Mouse (Mus musculus) ES-E14 (cell line): ENCODE measurements around the gene Chst11. TPM values are rescaled to one million over a fixed set of nuclear protein-coding genes. Genes with fewer than 3 reads are reported as not detected.

Experiments used
- DNase-seq: peaks from one replicate; pipeline ENCODE4 v3.0.0-alpha.2; 2013; ENCODE audit warnings: low read depth, low spot score
- H3K27ac ChIP-seq: 2 replicates; pipeline ENCODE4 v1.5.1; 2012; ENCODE audit warnings: low read depth, mild to moderate bottlenecking, low read length, moderate library complexity, mixed read lengths; ENCODE audit not compliant: poor library complexity, insufficient read depth, severe bottlenecking
- H3K36me3 ChIP-seq: 2 replicates; pipeline ENCODE4 v1.6.1; 2012; ENCODE audit warnings: mild to moderate bottlenecking, low read length, moderate library complexity, mixed read lengths; ENCODE audit not compliant: control insufficient read depth, poor library complexity, insufficient read depth, severe bottlenecking
- H3K4me1 ChIP-seq, 2 experiments: fragments of 150-350 bp in 1 of 2; sonication (generic) in 1 of 2; 2 replicates each; pipeline ENCODE4 v1.6.1; 2012; ENCODE audit warnings: low read length in 2 of 2, mild to moderate bottlenecking in 1 of 2, mixed read lengths in 1 of 2; ENCODE audit not compliant: control insufficient read depth in 2 of 2, insufficient read depth in 2 of 2, poor library complexity in 1 of 2
- H3K4me3 ChIP-seq, 2 experiments: fragments of 150-350 bp in 1 of 2; sonication (generic) in 1 of 2; 2 replicates each; pipeline ENCODE4 v1.5.1; 2012; ENCODE audit warnings: low read length in 2 of 2, low read depth in 1 of 2, mild to moderate bottlenecking in 1 of 2, mixed read lengths in 1 of 2; ENCODE audit not compliant: insufficient read depth in 1 of 2, poor library complexity in 1 of 2, severe bottlenecking in 1 of 2
- H3K9ac ChIP-seq: 2 replicates; pipeline ENCODE4 v1.6.1; 2012; ENCODE audit warnings: low read depth, mild to moderate bottlenecking, low read length, mixed read lengths; ENCODE audit not compliant: poor library complexity, insufficient read depth, severe bottlenecking
- H3K9me3 ChIP-seq: fragments of 150-350 bp; sonication (generic); 2 replicates; pipeline ENCODE4 v1.6.1; 2012; ENCODE audit warnings: low read depth, mild to moderate bottlenecking, low read length; ENCODE audit not compliant: control insufficient read depth, insufficient read depth
- CHD2 ChIP-seq: IDR thresholded peaks from 2 replicates; pipeline ENCODE4 v1.6.1; 2014; ENCODE audit warnings: mild to moderate bottlenecking, low read depth, low read length, inconsistent platforms
- HCFC1 ChIP-seq: IDR thresholded peaks from 2 replicates; pipeline ENCODE4 v1.6.1; 2012; ENCODE audit warnings: low read length, inconsistent platforms, borderline replicate concordance; ENCODE audit not compliant: insufficient read depth
- MAFK ChIP-seq: IDR thresholded peaks from 2 replicates; pipeline ENCODE4 v1.6.1; 2014; ENCODE audit warnings: mild to moderate bottlenecking, low read depth, low read length, inconsistent platforms; ENCODE audit not compliant: insufficient read depth
- ZC3H11A ChIP-seq: IDR thresholded peaks from 2 replicates; pipeline ENCODE4 v1.6.1; 2012; ENCODE audit warnings: low read depth, mild to moderate bottlenecking, inconsistent platforms, low read length, borderline replicate concordance
- ZNF384 ChIP-seq: IDR thresholded peaks from 2 replicates; pipeline ENCODE4 v1.6.1; 2012; ENCODE audit warnings: low read depth, low read length, inconsistent platforms
- in situ Hi-C, 2 experiments: fragments of 600-800 bp; cut with MboI; formaldehyde crosslinking; loops; one replicate each; pipeline ENCODE4 v1.15.1; 2025; ENCODE audit warnings: low sequenced_read_pairs in 2 of 2, inconsistent platforms in 1 of 2; ENCODE audit not compliant: unreplicated experiment in 2 of 2
- total RNA-seq: library from RNA; depleted of rRNA; stranded (reverse); fragments of 300-350 nt; gene quantifications from 2 replicates; pipeline ENCODE4 v1.2.3, GENCODE M21; 2012

Chst11 gene
- total RNA-seq, 1 experiment: 8.6 TPM

DNA sequence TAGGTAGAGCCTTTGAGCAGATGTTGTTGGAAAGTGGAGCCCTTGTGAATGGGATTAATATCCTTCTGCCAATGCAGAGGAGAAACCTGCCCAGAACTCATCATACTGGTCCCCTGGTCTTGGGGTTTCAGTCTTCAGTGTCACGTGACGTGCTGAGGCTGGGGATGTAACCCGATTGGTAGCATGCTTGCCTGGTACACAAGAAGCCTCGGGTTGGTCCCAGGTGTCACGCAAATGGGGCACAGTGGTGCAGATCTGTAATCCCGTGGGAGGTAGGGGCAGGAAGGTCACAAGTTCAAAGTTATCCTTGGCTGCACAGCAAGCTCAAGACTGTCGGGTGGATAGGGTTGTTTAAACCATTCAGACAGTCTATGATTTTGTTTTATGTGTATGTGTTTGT, 20.8 kb upstream of the Chst11 start:
- Histone ChIP-seq H3K27ac (no peak overlapping the region), H3K9me3 (no peaks in the 10 kb centered on the region), H3K9ac (no peak overlapping the region), H3K36me3 (no peaks in the 10 kb centered on the region), H3K4me1 (no peaks in the 10 kb centered on the region), H3K4me3 (no peak overlapping the region)
- TF ChIP-seq HCFC1 (no peak), CHD2 (no peak), ZNF384 (no peak), MAFK (no peak), ZC3H11A (no peak)
- DNase-seq: no peak
- in situ Hi-C loops: no loop called here

DNA sequence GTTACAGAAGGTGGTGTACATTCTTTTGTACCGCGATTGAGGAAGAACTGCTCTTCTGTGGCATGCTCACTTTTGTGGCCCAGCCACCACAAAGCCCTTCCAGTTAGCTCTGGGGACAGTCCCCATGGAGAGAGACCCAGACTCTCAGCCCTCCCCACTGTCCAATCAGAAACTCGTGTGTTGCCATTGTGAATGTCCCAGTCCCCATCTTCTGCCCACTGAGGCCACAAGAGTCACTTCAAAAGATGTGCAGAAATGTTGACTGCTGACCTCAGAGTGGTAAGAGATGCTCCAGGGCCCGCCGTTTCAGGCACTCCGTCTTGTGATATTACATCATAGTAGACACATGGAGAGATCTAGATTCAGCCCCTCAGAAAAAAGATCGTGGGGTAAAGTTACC, 18.6 kb upstream of the Chst11 start:
- Histone ChIP-seq H3K4me3 (no peak overlapping the region), H3K4me1 (no peaks in the 10 kb centered on the region), H3K27ac (no peak overlapping the region), H3K36me3 (no peaks in the 10 kb centered on the region), H3K9me3 (no peaks in the 10 kb centered on the region), H3K9ac (no peak overlapping the region)
- TF ChIP-seq ZC3H11A (no peak), MAFK (no peak), ZNF384 (no peak), CHD2 (no peak), HCFC1 (no peak)
- DNase-seq: no peak
- in situ Hi-C loops: no loop called here

DNA sequence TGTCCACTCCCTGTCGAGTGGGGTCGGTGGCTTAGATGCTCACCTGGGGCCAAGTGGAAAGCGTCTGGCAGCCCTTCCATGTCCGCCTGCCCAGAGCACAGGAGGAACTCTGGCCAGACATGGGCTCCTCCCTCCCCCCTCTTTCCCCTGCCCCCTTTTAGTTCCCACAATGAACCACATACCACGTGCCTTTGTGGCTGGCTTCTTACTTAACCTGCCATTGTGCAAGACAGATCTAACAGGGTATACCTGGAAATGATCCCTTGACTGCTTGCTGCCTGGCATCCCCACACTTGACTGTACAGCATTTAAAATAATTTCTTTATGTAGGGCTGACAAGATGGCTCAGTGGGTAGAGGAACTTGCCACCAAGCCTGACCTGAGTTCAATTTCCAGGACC, 15.7 kb upstream of the Chst11 start:
- DNase-seq: no peak
- no peaks in the 10 kb centered on the region for H3K36me3 ChIP-seq
- no peaks in the 10 kb centered on the region for H3K9me3 ChIP-seq
- in situ Hi-C loops: no loop called here
- H3K4me3 ChIP-seq: no peak overlapping the region
- no peaks in the 10 kb centered on the region for H3K4me1 ChIP-seq
- H3K9ac ChIP-seq: no peak overlapping the region
- no peak overlapping the region for H3K27ac ChIP-seq
- TF ChIP-seq CHD2 (no peak), ZC3H11A (no peak), HCFC1 (no peak), ZNF384 (no peak), MAFK (no peak)

DNA sequence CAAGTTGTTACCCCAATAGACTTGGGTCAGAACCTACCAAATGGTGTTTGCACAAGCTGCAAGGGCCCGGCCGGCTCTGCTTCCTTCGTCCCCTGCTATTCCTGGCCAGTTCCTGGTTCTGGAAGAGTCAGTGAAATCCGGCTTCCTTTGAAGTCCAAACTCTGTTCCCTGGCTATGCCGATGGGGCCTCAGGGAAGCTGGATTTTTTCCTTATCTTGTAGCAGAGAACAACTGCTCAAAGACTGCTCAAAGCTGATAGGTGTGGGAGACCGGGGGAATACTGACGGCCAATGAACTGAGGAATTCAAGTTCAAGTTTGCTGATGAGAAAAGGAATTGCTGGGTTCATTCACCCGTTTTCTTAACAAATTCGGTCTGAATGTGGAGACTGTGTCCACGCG, 13.7 kb upstream of the Chst11 start:
- Histone ChIP-seq H3K9ac (no peak overlapping the region), H3K4me3 (no peak overlapping the region), H3K4me1 (no peaks in the 10 kb centered on the region), H3K27ac (no peak overlapping the region), H3K36me3 (no peaks in the 10 kb centered on the region), H3K9me3 (no peaks in the 10 kb centered on the region)
- no peak for DNase-seq
- in situ Hi-C loops: no loop called here
- no peak for TF ChIP-seq HCFC1
- TF ChIP-seq MAFK: no peak
- TF ChIP-seq CHD2: no peak

DNA sequence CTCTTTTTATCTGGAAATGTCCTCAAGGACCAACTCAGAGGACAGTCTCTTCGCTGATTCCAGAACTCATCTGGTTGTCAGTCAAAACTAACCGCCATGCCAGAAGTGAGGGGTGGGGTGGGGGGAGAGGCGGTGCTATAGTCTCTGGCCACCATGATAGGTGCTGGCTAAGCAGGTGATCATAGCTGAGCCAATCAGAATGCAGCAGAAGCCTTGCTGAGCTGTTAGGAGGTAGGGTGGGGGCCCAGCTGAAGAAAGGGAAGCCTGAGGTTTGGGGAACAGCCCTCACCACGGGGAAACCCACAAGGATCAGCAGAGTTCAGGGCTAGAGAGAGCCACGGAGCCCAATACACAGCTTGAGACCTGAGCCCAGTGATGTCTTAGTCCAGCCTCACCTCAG, 11.1 kb upstream of the Chst11 start:
- Histone ChIP-seq H3K9ac (no peak overlapping the region), H3K4me1 (no peaks in the 10 kb centered on the region), H3K4me3 (no peak overlapping the region), H3K27ac (no peak overlapping the region), H3K36me3 (no peaks in the 10 kb centered on the region), H3K9me3 (no peaks in the 10 kb centered on the region)
- in situ Hi-C loops: no loop called here
- no peak for DNase-seq
- TF ChIP-seq MAFK: no peak
- no peak for TF ChIP-seq CHD2
- no peak for TF ChIP-seq ZNF384
- no peak for TF ChIP-seq ZC3H11A
- TF ChIP-seq HCFC1: no peak
